Mouse (Mus musculus) stomach, postnatal 0 days (tissue): Measurements from ENCODE around the gene Gzmd. TPM values are rescaled to one million over a fixed set of nuclear protein-coding genes. Genes with fewer than 3 reads are reported as not detected.

Experiments
- ATAC-seq: fragments of 200-750 bp; cut with Nextera tagmentation; 2 replicates; pipeline ENCODE4 v1.8.0; 2017; ENCODE audit not compliant: low FRiP score, low TSS enrichment
- DNase-seq: peaks from one replicate; pipeline ENCODE4 v3.0.0-alpha.2; 2016; ENCODE audit warnings: low spot score
- H3K27ac ChIP-seq: fragments of 300-500 bp; sonication (generic); replicated peaks from 2 replicates; pipeline ENCODE4 v1.5.1; 2014; ENCODE audit warnings: mild to moderate bottlenecking, control low read depth
- H3K27me3 ChIP-seq: fragments of 300-500 bp; sonication (generic); 2 replicates; pipeline ENCODE4 v1.6.1; 2014; ENCODE audit warnings: low read length; ENCODE audit not compliant: control insufficient read depth, insufficient read depth
- H3K36me3 ChIP-seq: fragments of 300-500 bp; sonication (generic); 2 replicates; pipeline ENCODE4 v1.6.1; 2014; ENCODE audit warnings: low read length, mixed read lengths; ENCODE audit not compliant: control insufficient read depth, insufficient read depth
- H3K4me1 ChIP-seq: fragments of 300-500 bp; sonication (generic); replicated peaks from 2 replicates; pipeline ENCODE4 v1.6.1; 2014; ENCODE audit warnings: antibody characterized with exemption; ENCODE audit not compliant: control insufficient read depth, insufficient read depth
- H3K4me2 ChIP-seq: fragments of 300-500 bp; sonication (generic); replicated peaks from 2 replicates; pipeline ENCODE4 v1.6.1; 2014; ENCODE audit warnings: low read depth, mild to moderate bottlenecking, control low read depth, moderate library complexity
- H3K4me3 ChIP-seq: fragments of 300-500 bp; sonication (generic); 2 replicates; pipeline ENCODE4 v1.5.1; 2014; ENCODE audit warnings: low read depth, low read length, control low read depth
- H3K9ac ChIP-seq: fragments of 300-500 bp; sonication (generic); 2 replicates; pipeline ENCODE4 v1.6.1; 2014; ENCODE audit warnings: mild to moderate bottlenecking, low read length, control low read depth, mixed read lengths
- H3K9me3 ChIP-seq: fragments of 300-500 bp; sonication (generic); 2 replicates; pipeline ENCODE4 v1.6.1; 2016; ENCODE audit warnings: low read length; ENCODE audit not compliant: control insufficient read depth
- CTCF ChIP-seq: IDR thresholded peaks from 2 replicates; pipeline ENCODE4 v1.5.1; 2016; ENCODE audit warnings: antibody characterized with exemption, low read depth, mild to moderate bottlenecking, moderate library complexity
- EP300 ChIP-seq: optimal IDR thresholded peaks from 2 replicates; pipeline ENCODE3; 2016; ENCODE audit warnings: antibody characterized with exemption
- WGBS: fragments of 180-500 bp; shearing (Covaris S2); extraction: QIAGEN DNeasy Blood & Tissue Kit; methylation state at CpG from one replicate; pipeline ENCODE4 v1.1.7; 2014; 5-methylcytosine and 5-hydroxymethylcytosine counted together
- microRNA-seq: library from miRNA; unstranded; fragments of <30 nt; microRNA quantifications from one replicate; pipeline ENCODE4, GENCODE M21; 2016
- polyA plus RNA-seq: library from polyadenylated mRNA; unstranded; fragments of >200 nt; fragmentation: Nextera tagmentation; extraction: Ambion mirVana; gene quantifications from 2 replicates; pipeline ENCODE4 v1.2.1, GENCODE M21; 2015

Gene Gzmd
- polyA plus RNA-seq, 1 experiment from 2014 or later = not detected

DNA sequence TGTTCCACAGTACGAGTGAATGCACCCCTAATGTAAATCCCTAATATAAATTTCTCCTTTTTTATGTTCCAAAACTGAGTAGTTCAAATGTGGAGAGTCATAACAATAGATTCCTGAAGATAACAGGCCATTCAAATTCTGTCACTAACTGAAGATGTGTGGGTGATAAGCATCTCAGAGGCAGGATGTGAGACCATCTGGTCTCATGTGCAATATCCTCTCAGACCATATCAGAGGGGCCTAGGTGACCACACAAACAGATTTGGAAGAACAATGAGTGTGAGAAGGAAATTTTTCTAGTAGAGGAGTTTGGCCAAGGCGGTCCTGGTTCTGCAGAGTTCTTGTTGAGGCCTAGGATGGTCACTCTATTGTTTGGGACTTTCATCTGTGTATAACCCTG is 39.1 kb downstream of the Gzmd start:
- Histone ChIP-seq H3K4me2 (no peak overlapping the region), H3K9me3 (no peaks in the 10 kb centered on the region), H3K9ac (no peak overlapping the region), H3K36me3 (no peaks in the 10 kb centered on the region), H3K27ac (no peak overlapping the region), H3K4me3 (no peak overlapping the region), H3K4me1 (no peaks in the 10 kb centered on the region), H3K27me3 (no peaks in the 10 kb centered on the region)
- no peak for DNase-seq
- WGBS = 66% methylated on average over 2 of the region's 2 CpGs
- ATAC-seq = no peak
- TF ChIP-seq EP300 (no peak), CTCF (no peak)

GRCm38 (mm10) chr14:56086711-56087110 is 45.7 kb downstream of the Gzmd start:
- H3K36me3 ChIP-seq = no peaks in the 10 kb centered on the region
- no peaks in the 10 kb centered on the region for H3K9me3 ChIP-seq
- no peak for TF ChIP-seq CTCF
- no peak overlapping the region for H3K4me3 ChIP-seq
- DNase-seq (no peak), ATAC-seq (no peak)
- H3K27ac ChIP-seq = no peak overlapping the region
- H3K4me1 ChIP-seq = no peaks in the 10 kb centered on the region
- 61% methylated on average over 3 of the region's 3 CpGs for WGBS
- no peak overlapping the region for H3K4me2 ChIP-seq
- H3K9ac ChIP-seq = no peak overlapping the region
- H3K27me3 ChIP-seq = no peaks in the 10 kb centered on the region

GRCm38 (mm10) chr14:56085167-56085566 is 47.2 kb downstream of the Gzmd start, which contains the start of gene Mcpt8:
TSS of gene Mcpt8 (minus strand) at chr14:56085273.
- DNase-seq = no peak
- Histone ChIP-seq H3K4me3 (no peak within 1 kb of the TSS), H3K9me3 (no peaks in the 10 kb centered on the region), H3K4me2 (no peak within 1 kb of the TSS), H3K4me1 (no peaks in the 10 kb centered on the region), H3K27ac (no peak within 1 kb of the TSS), H3K36me3 (no peaks in the 10 kb centered on the region), H3K9ac (no peak within 1 kb of the TSS), H3K27me3 (no peaks in the 10 kb centered on the region)
- TF ChIP-seq CTCF (no peak), EP300 (no peak)
- 86% methylated on average over 2 of the region's 2 CpGs for WGBS
- ATAC-seq = no peak

GRCm38 (mm10) chr14:56082016-56082415 is 50.4 kb downstream of the Gzmd start:
- no peak overlapping the region for H3K27ac ChIP-seq
- H3K9ac ChIP-seq = no peak overlapping the region
- H3K27me3 ChIP-seq = no peaks in the 10 kb centered on the region
- no peaks in the 10 kb centered on the region for H3K36me3 ChIP-seq
- H3K9me3 ChIP-seq = no peaks in the 10 kb centered on the region
- no peak overlapping the region for H3K4me3 ChIP-seq
- DNase-seq (no peak), ATAC-seq (no peak)
- no peak overlapping the region for H3K4me2 ChIP-seq
- H3K4me1 ChIP-seq = no peaks in the 10 kb centered on the region
- TF ChIP-seq CTCF = no peak
- TF ChIP-seq EP300 = no peak
- WGBS = 91% methylated on average over 4 of the region's 4 CpGs

Small RNAs within 50 kb of the gene (microRNA-seq; reads per million reads assigned to microRNA genes)
- gene Mir6949 = not detected

Other genes starting within 250 kb of the Gzmd start
- gene Cbln3, start 248.2 kb downstream of the Gzmd start, polyA plus RNA-seq = 0.56 and 0.65 TPM in 2 replicates
- gene Khnyn, start 247.7 kb downstream of the Gzmd start, polyA plus RNA-seq = 6.4 and 7.5 TPM in 2 replicates
- 48.4 and 52.0 TPM in 2 replicates for gene Sdr39u1, start 232.3 kb downstream of the Gzmd start, polyA plus RNA-seq
- gene Cma1, start 187.9 kb downstream of the Gzmd start, polyA plus RNA-seq = 15.4 and 17.5 TPM in 2 replicates
- gene Cma2, start 181.6 kb downstream of the Gzmd start, polyA plus RNA-seq = 0.23 TPM in 1 of 2 replicates, not detected in the other
- 0.13 TPM in 1 of 2 replicates, not detected in the other for gene Mcpt1, start 114.6 kb downstream of the Gzmd start, polyA plus RNA-seq
- not detected in 2 replicates for gene Mcpt9, start 102.1 kb downstream of the Gzmd start, polyA plus RNA-seq
- 1.7 and 1.8 TPM in 2 replicates for gene Mcpt2, start 90.6 kb downstream of the Gzmd start, polyA plus RNA-seq
- 3.7 TPM in 2 replicates for gene Mcpt4, start 70.3 kb downstream of the Gzmd start, polyA plus RNA-seq
- gene Mcpt8, start 47.3 kb downstream of the Gzmd start, polyA plus RNA-seq = 0.16 and 0.30 TPM in 2 replicates
- gene Ctsg, start 30.0 kb downstream of the Gzmd start, polyA plus RNA-seq = 0.13 and 0.18 TPM in 2 replicates
- gene Gzme, start 12.0 kb downstream of the Gzmd start, polyA plus RNA-seq = not detected in 2 replicates
- gene Gzmg, start 27.0 kb upstream of the Gzmd start, polyA plus RNA-seq = not detected in 2 replicates
- gene Gzmn, start 42.0 kb upstream of the Gzmd start, polyA plus RNA-seq = not detected in 2 replicates
- not detected in 2 replicates for gene Gzmf, start 78.8 kb upstream of the Gzmd start, polyA plus RNA-seq
- 0.11 TPM in 1 of 2 replicates, not detected in the other for gene Gzmc, start 102.0 kb upstream of the Gzmd start, polyA plus RNA-seq
- gene Gzmb, start 129.7 kb upstream of the Gzmd start, polyA plus RNA-seq = 0.11 and 0.15 TPM in 2 replicates
- gene Atp12a, start 232.5 kb upstream of the Gzmd start, polyA plus RNA-seq = 0.05 and 0.28 TPM in 2 replicates